Mouse (Mus musculus): ENCODE measurements around the gene Prr5.
"Not testable (repeated sequence)": the region's sequence is repeated elsewhere in the genome, so short reads cannot be mapped to it uniquely, and the experiment has no call there.

The Prr5 gene

GRCm38 (mm10) chr15:84714730-84715129, 45.3 kb downstream of the Prr5 start:
- no peak for DNase-seq (ENCODE audit: low read depth)

GRCm38 (mm10) chr15:84715132-84715531, 45.7 kb downstream of the Prr5 start:
- no peak for DNase-seq (ENCODE audit: low read depth)

GRCm38 (mm10) chr15:84717570-84718270, 48.3 kb downstream of the Prr5 start:
- not testable (repeated sequence) for DNase-seq (ENCODE audit: low read depth)

- no peak for DNase-seq (ENCODE audit: low read depth)
Observed at GRCm38 (mm10) chr15:84718785-84719184, 49.4 kb downstream of the Prr5 start.

GRCm38 (mm10) chr15:84719791-84720190, 50.4 kb downstream of the Prr5 start, which contains the start of gene Arhgap8:
Arhgap8 (plus strand) TSS chr15:84720052.
- DNase-seq (ENCODE audit: low read depth): no peak

GRCm38 (mm10) chr15:84720291-84721204, 51.1 kb downstream of the Prr5 start:
- DNase-seq (ENCODE audit: low read depth): no peak

- not testable (repeated sequence) for DNase-seq (ENCODE audit: low read depth)
Observed at GRCm38 (mm10) chr15:84723656-84724055, 54.2 kb downstream of the Prr5 start.

- DNase-seq (ENCODE audit: low read depth): no peak
Observed at GRCm38 (mm10) chr15:84724199-84724598, 54.8 kb downstream of the Prr5 start.

GRCm38 (mm10) chr15:84729685-84730084, 60.3 kb downstream of the Prr5 start:
- DNase-seq (ENCODE audit: low read depth): no peak

GRCm38 (mm10) chr15:84730893-84731292, 61.5 kb downstream of the Prr5 start:
- DNase-seq (ENCODE audit: low read depth): no peak

- DNase-seq (ENCODE audit: low read depth): no peak
Observed at GRCm38 (mm10) chr15:84731676-84732424, 62.4 kb downstream of the Prr5 start.

- no peak for DNase-seq (ENCODE audit: low read depth)
Observed at GRCm38 (mm10) chr15:84732425-84732749, 63.0 kb downstream of the Prr5 start.

GRCm38 (mm10) chr15:84736346-84736993, 67.0 kb downstream of the Prr5 start:
- DNase-seq (ENCODE audit: low read depth): no peak

- DNase-seq (ENCODE audit: low read depth): no peak
Observed at GRCm38 (mm10) chr15:84736994-84737346, 67.5 kb downstream of the Prr5 start.

- DNase-seq (ENCODE audit: low read depth): no peak
Observed at GRCm38 (mm10) chr15:84738246-84738645, 68.8 kb downstream of the Prr5 start.

GRCm38 (mm10) chr15:84741573-84741972, 72.2 kb downstream of the Prr5 start:
- DNase-seq (ENCODE audit: low read depth): no peak

GRCm38 (mm10) chr15:84743347-84743746, 73.9 kb downstream of the Prr5 start:
- DNase-seq (ENCODE audit: low read depth): no peak

- DNase-seq (ENCODE audit: low read depth): no peak
Observed at GRCm38 (mm10) chr15:84744308-84744707, 74.9 kb downstream of the Prr5 start.

- DNase-seq (ENCODE audit: low read depth): no peak
Observed at GRCm38 (mm10) chr15:84745831-84746230, 76.4 kb downstream of the Prr5 start.

Data from naive thymus-derived CD4-positive, alpha-beta T cell, adult 2 months (primary cell).